Mouse (Mus musculus) liver, adult 2 months (tissue): ENCODE results near the gene Phpt1.

Source experiments
- CTCF ChIP-seq: fragments of 200-500 bp; IDR thresholded peaks from 2 replicates; pipeline ENCODE4 v1.5.1; 2011; ENCODE audit warnings: low read depth, low read length, control low read depth
- POLR2A ChIP-seq: fragments of 200-500 bp; IDR thresholded peaks from 2 replicates; pipeline ENCODE4 v1.6.1; 2011; ENCODE audit warnings: low read length, control low read depth; ENCODE audit not compliant: insufficient read depth; ENCODE audit errors: extremely low read depth

DNA sequence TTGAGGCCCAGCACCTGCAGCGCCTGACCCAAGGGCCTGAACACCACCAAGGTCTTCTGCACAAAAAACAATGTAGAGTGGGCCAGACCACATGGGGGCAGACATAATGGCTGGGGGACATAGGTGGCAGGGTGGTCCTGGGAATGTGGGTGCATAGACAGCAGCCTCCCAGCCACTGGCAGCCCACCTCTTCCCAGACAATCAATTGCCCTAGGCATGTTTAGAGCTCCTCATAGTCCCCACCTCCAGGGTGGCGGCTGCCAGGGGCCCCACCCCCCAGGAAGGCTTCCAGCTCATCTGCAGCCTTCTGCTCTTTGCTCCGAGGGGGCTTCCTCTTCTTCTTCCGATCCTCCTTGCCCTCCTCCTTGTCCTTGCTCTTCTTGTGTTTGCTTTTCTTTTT lies 8.5 kb upstream of the Phpt1 start:
- TF ChIP-seq POLR2A (no peak), CTCF (no peak)
